Mouse (Mus musculus) G1E (cell line): ENCODE results near the gene Nptxr. TPM values are rescaled to one million over a fixed set of nuclear protein-coding genes. Genes with fewer than 3 reads are reported as not detected.

ENCODE experiments used
- ATAC-seq: 2 replicates; pipeline ENCODE4 v1.8.0; 2016; ENCODE audit warnings: mild to moderate bottlenecking; ENCODE audit not compliant: insufficient number of reproducible peaks, poor library complexity, low FRiP score, severe bottlenecking; ENCODE audit errors: extremely low read depth
- DNase-seq: peaks from one replicate; pipeline ENCODE4 v3.0.0; 2012; ENCODE audit warnings: low spot score
- H3K27me3 ChIP-seq: 2 replicates; pipeline ENCODE4 v1.6.1; 2012; ENCODE audit warnings: mild to moderate bottlenecking, low read length, inconsistent platforms; ENCODE audit not compliant: insufficient read depth
- H3K36me3 ChIP-seq: replicated peaks from 2 replicates; pipeline ENCODE3; 2012; ENCODE audit warnings: mild to moderate bottlenecking, inconsistent platforms
- H3K4me1 ChIP-seq: 2 replicates; pipeline ENCODE4 v1.6.1; 2012; ENCODE audit warnings: low read depth, low read length, inconsistent platforms, mixed read lengths; ENCODE audit not compliant: insufficient read depth
- H3K4me3 ChIP-seq: 2 replicates; pipeline ENCODE4 v1.5.1; 2012; ENCODE audit warnings: low read depth, mild to moderate bottlenecking, inconsistent platforms, low read length, moderate library complexity, mixed read lengths
- H3K9me3 ChIP-seq: replicated peaks from 2 replicates; pipeline ENCODE4 v1.6.1; 2012; ENCODE audit warnings: inconsistent platforms
- CTCF ChIP-seq: IDR thresholded peaks from 2 replicates; pipeline ENCODE4 v1.5.1; 2012; ENCODE audit warnings: low read depth, low read length, inconsistent platforms, mixed read lengths
- GATA1 ChIP-seq: IDR thresholded peaks from 2 replicates; pipeline ENCODE4 v1.6.1; 2012; ENCODE audit warnings: borderline replicate concordance, low read length, inconsistent platforms, mixed read lengths
- GATA2 ChIP-seq: IDR thresholded peaks from 2 replicates; pipeline ENCODE4 v1.6.1; 2012; ENCODE audit warnings: low read depth, low read length, inconsistent platforms, borderline replicate concordance
- POLR2AphosphoS5 ChIP-seq: IDR thresholded peaks from 2 replicates; pipeline ENCODE4 v1.6.1; 2012; ENCODE audit warnings: low read depth, low read length, inconsistent platforms; ENCODE audit not compliant: insufficient replicate concordance
- TAL1 ChIP-seq: conservative IDR thresholded peaks from 2 replicates; pipeline ENCODE4 v1.6.1; 2012; ENCODE audit warnings: low read depth, low read length, inconsistent platforms, mixed read lengths
- polyA plus RNA-seq: library from polyadenylated mRNA; stranded (reverse); fragments of >175 nt; gene quantifications from 2 replicates; pipeline ENCODE4 v1.2.3, GENCODE M21; 2012
- total RNA-seq, 2 experiments: library from RNA; stranded (forward) in 1 of 2; stranded (reverse) in 1 of 2; fragments of 200-1000 nt in 1 of 2; fragments of >200 nt in 1 of 2; fragmentation: Nextera tagmentation in 1 of 2; gene quantifications; 2 replicates each; pipeline ENCODE4 v1.2.3; 2014 to 2017

Gene Nptxr
- total RNA-seq (2014; fragmentation: Nextera tagmentation) = not detected in 2 replicates
- under 0.01 and 0.05 TPM in 2 replicates for total RNA-seq (2017)
- 0.01 and 0.03 TPM in 2 replicates for polyA plus RNA-seq

DNA sequence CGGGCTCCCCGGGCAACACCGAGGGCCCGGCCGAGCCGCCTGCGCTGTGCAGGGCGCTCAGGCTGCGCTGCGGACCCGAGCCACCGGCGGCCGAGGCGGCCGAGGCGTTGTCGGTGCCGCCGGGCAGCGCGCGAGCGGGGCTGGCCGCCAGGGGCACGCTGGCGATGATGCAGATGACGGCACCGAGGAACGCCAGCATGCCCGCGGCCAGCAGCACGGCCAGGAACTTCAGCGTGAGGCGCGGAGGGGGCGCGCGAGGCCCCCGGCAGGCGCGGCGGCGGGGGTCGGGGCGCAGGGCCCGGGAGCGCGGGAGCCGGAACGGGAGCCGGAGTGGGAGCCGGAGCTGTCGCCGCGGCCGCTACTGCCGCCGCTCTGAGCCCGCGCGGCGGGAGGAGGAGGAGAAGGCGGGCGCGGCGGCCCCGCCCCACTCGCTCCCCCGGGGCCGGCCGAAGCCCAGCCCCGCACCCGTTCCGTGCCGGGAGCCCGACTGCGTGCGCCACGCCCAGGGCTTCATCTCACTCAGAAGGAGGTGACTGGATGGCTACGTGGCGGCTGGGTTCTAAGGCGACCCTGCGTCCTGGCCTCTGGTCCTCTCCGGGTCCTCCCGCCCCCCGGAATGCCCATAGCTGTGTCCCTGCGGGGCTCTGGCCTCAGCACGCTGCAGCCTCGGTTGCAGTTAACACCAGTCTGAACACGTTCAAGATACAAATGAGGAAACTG is at the start of gene Nptxr:
Gene Nptxr, minus strand, starts transcription at position 415 of the 720 bp plus-strand sequence.
- DNase-seq = no peak
- Histone ChIP-seq H3K9me3 (peaks cover 9% of the 10 kb centered on the region), H3K4me3 (no peak within 1 kb of the TSS; the same call in 1 of the 2 replicates), H3K27me3 (peaks cover 15% of the 10 kb centered on the region), H3K36me3 (no peaks in the 10 kb centered on the region), H3K4me1 (no peaks in the 10 kb centered on the region)
- ATAC-seq = no peak
- TF ChIP-seq TAL1 (no peak), POLR2AphosphoS5 (no peak), GATA2 (no peak), GATA1 (no peak), CTCF (no peak)

DNA sequence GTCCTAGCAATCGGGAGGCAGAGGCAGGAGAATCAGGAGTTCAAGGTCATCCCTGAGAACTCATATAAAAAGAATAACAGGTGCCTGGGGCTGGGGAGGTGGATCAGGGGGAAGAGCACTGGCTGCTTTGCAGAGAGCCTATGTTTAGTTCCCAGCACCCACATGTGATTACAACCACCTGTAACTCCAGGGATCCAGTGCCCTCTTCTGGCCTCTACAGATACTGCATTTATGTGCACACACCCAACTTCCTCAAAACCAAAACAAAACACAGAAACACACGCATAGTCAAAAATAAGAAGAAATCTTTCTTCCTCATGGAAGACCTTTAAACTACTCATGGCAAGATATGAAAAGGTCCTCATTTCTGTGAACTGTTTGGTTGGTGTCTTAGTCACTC is 45.6 kb upstream of the Nptxr start:
- no peak for DNase-seq
- Histone ChIP-seq H3K27me3 (peaks cover 23% of the 10 kb centered on the region), H3K4me3 (no peak overlapping the region), H3K36me3 (no peaks in the 10 kb centered on the region), H3K9me3 (no peaks in the 10 kb centered on the region), H3K4me1 (no peaks in the 10 kb centered on the region)
- no peak for TF ChIP-seq POLR2AphosphoS5
- TF ChIP-seq GATA1 = no peak
- TF ChIP-seq GATA2 = no peak
- no peak for TF ChIP-seq CTCF
- TF ChIP-seq TAL1 = no peak
- ATAC-seq = no peak

DNA sequence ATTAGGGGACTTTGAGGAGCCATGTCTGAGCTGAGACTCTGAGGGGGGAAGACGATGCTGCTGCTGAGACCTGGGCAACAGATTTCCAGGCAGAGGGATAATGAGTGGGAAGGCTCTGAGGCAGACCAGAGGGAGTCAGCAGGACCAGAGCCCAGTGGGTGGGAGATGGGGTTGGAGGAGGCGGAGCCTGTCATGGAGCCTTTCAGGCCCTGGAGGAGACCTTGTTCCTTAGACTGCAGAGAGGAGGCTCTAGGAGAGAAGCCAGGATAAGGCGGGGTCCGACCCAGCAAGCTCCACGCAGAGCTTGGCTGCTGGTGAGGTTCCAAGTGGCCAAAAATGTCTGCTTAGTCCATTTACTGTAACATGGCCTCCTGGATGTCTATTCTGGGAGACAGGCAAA is 42.5 kb upstream of the Nptxr start:
- peaks cover 26% of the 10 kb centered on the region for H3K27me3 ChIP-seq
- no peaks in the 10 kb centered on the region for H3K9me3 ChIP-seq
- TF ChIP-seq GATA2 (no peak), POLR2AphosphoS5 (no peak), TAL1 (no peak), GATA1 (no peak), CTCF (no peak)
- H3K4me3 ChIP-seq = no peak overlapping the region
- no peaks in the 10 kb centered on the region for H3K36me3 ChIP-seq
- ATAC-seq = no peak
- no peaks in the 10 kb centered on the region for H3K4me1 ChIP-seq
- DNase-seq = no peak

DNA sequence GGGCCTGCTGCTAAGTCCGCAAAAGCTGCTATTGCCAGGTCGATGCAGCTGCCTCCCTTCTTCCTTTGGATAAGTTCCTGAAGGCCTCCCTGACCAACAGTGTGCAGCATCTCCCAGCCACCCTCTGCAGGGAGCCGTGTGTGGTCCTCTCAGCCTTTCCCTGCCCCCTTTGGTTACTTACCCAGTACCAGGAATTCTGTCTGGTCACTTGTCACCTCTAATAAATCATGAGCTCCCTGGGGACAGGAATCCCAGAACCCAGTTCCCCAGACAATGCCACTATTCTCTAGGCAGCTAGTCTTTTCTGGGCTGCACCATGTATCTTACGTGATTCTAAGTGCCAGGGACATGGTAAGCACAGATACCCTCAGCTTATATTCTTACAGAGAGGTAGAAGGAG is 41.4 kb upstream of the Nptxr start:
- peaks cover 27% of the 10 kb centered on the region for H3K27me3 ChIP-seq
- TF ChIP-seq GATA2 (no peak), CTCF (no peak), POLR2AphosphoS5 (no peak), GATA1 (no peak), TAL1 (no peak)
- ATAC-seq = no peak

DNA sequence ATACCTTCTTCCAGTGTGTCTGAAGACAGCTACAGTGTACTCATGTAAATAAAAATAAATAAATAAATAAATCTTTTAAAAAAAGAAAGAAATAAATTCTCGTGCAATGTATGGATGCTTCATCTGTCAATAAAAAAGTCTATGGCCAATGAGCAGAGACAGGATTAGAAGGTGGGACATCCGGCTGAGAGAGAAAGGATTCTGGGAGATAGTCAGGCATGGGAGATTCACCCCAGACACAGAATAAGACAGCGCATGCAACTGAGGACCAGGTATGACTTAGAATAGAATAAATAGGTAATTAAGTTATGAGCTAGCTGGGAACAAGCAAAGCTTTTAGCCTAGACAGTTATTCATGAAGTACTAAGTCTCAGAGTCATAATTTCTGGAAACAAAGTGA is 38.4 kb upstream of the Nptxr start:
- no peaks in the 10 kb centered on the region for H3K9me3 ChIP-seq
- ATAC-seq (no peak), DNase-seq (no peak)
- H3K4me3 ChIP-seq = no peak overlapping the region
- TF ChIP-seq GATA1 = no peak
- no peaks in the 10 kb centered on the region for H3K36me3 ChIP-seq
- H3K4me1 ChIP-seq = no peaks in the 10 kb centered on the region
- peaks cover 28% of the 10 kb centered on the region for H3K27me3 ChIP-seq

More for the DNA sequence above, 41.4 kb upstream of the Nptxr start:
- H3K4me1 ChIP-seq = no peaks in the 10 kb centered on the region
- H3K9me3 ChIP-seq = no peaks in the 10 kb centered on the region
- no peaks in the 10 kb centered on the region for H3K36me3 ChIP-seq
- H3K4me3 ChIP-seq = no peak overlapping the region
- DNase-seq = no peak

DNA sequence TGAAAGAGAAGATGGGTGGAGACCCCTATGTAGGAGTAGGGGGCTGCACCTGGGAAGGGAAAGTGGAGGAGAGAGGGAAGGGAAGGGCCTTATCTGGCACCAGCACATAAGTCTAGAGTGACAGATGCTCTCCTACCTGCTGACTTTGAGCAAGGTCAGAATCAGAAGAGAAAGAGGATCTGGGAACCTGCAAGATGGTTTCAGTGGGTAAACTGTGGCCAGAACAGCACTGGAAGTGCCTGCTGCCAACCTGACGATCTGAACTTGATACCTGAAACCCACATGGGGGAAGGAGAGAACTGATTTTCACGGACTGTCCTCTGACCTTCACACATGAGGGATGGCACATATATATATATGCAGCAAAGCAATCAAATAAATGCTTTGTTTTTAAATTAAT is 35.7 kb upstream of the Nptxr start:
- ATAC-seq (no peak), DNase-seq (no peak)
- TF ChIP-seq GATA2 = no peak
- Histone ChIP-seq H3K4me3 (no peak overlapping the region), H3K9me3 (no peaks in the 10 kb centered on the region), H3K27me3 (peaks cover 18% of the 10 kb centered on the region), H3K4me1 (no peaks in the 10 kb centered on the region), H3K36me3 (no peaks in the 10 kb centered on the region)

DNA sequence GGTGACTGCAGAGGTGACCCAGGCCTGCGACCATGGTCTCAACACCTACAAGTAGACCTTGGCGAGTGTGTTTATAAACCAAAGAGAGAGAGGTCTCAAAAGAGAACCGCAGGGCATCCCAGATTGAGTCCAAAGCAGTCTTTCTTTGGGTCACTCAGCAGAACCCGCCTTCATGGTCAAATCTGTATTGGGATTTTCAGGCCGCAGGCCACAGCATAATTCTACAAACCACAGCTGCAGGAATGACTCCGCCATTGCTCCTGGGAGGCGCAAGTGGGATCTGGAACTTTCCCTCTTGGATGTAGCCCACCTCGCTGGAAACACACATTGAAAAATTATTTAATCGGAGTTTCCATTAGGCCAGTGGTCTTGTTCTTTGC is 30.3 kb upstream of the Nptxr start:
- TF ChIP-seq GATA1 = no peak
- no peak for TF ChIP-seq POLR2AphosphoS5
- no peak for TF ChIP-seq GATA2
- no peak for TF ChIP-seq CTCF
- no peak for TF ChIP-seq TAL1
- Histone ChIP-seq H3K4me3 (no peak overlapping the region), H3K9me3 (no peaks in the 10 kb centered on the region), H3K36me3 (peaks cover 3% of the 10 kb centered on the region), H3K4me1 (peaks cover 15% of the 10 kb centered on the region), H3K27me3 (peaks cover 30% of the 10 kb centered on the region)
- ATAC-seq = no peak
- no peak for DNase-seq
